In genomic region chr4:32800577-32801170, GRCm38 (mm10) we compare ENCODE assay signal across 8 mouse cellular contexts. TPM values are rescaled to one million over a fixed set of nuclear protein-coding genes. Genes with fewer than 3 reads are reported as not detected.
DNase-seq lines count a peak whose midpoint lies in the region; ATAC-seq and TF ChIP-seq lines count a peak whose summit lies in the region.

No protein-coding gene starts in this region.

- no peaks in the 10 kb centered on the region; the same call in 1 of the 2 replicates for H3K4me1 ChIP-seq in embryonic fibroblast, embryonic 13.5 days (ENCODE audit: control insufficient read depth, insufficient read depth, low read length)
- no peaks in the 10 kb centered on the region; the same call in 1 of the 2 replicates for H3K4me1 ChIP-seq in liver, embryonic 11.5 days (replicated peaks; ENCODE audit: control insufficient read depth, insufficient read depth, low read length)

- WGBS in liver, embryonic 11.5 days: 16% methylated on average over 9 of the region's 9 CpGs

- TF ChIP-seq POLR2A in embryonic fibroblast, embryonic 13.5 days (IDR thresholded peaks at IDR 0.05; ENCODE audit: low read depth, low read length): no peak

- ATAC-seq in liver, embryonic 11.5 days (replicated peaks; ENCODE audit: low FRiP score): no peak; the same call in 1 of the 2 replicates

- peak; percentile 58 for DNase-seq in embryo, embryonic 10.5 days (ENCODE audit: low spot score)
- DNase-seq in embryo, embryonic 9.5 days (ENCODE audit: extremely low spot score): no peak
- peak; percentile 33 for DNase-seq in 3T3-L1 (ENCODE audit: low read depth, low spot score)
- no peak for DNase-seq in liver, embryonic 11.5 days (ENCODE audit: low spot score)
- no peak for DNase-seq in urinary bladder, postnatal 25 days (ENCODE audit: low spot score)
- no peak for DNase-seq in spleen, postnatal 4 days (ENCODE audit: low spot score in 2 of 2)
- DNase-seq in kidney, adult 8-10 months: no peak

- no peaks in the 10 kb centered on the region for H3K9me3 ChIP-seq in liver, embryonic 11.5 days (ENCODE audit: control insufficient read depth, low read length)

- no peak for TF ChIP-seq CTCF in embryonic fibroblast, embryonic 13.5 days (IDR thresholded peaks at IDR 0.05; ENCODE audit: borderline replicate concordance, insufficient read depth, low read length)

- H3K36me3 ChIP-seq in liver, embryonic 11.5 days (ENCODE audit: control insufficient read depth, insufficient read depth, low read length): no peaks in the 10 kb centered on the region

- H3K9ac ChIP-seq in liver, embryonic 11.5 days (ENCODE audit: low read depth, low read length): peak overlapping the region; percentile 93

- peak overlapping the region; percentile 96 for H3K27ac ChIP-seq in embryonic fibroblast, embryonic 13.5 days (ENCODE audit: insufficient read depth, low read length)
- peak overlapping the region; percentile 99 for H3K27ac ChIP-seq in liver, embryonic 11.5 days (ENCODE audit: low read depth, low read length)

- no peaks in the 10 kb centered on the region for H3K27me3 ChIP-seq in liver, embryonic 11.5 days (replicated peaks; ENCODE audit: control insufficient read depth, insufficient read depth, low read length)

- peak overlapping the region; percentile 67 for H3K4me2 ChIP-seq in liver, embryonic 11.5 days

- peak overlapping the region; percentile 84 for H3K4me3 ChIP-seq in embryonic fibroblast, embryonic 13.5 days (ENCODE audit: insufficient read depth, low read length)
- peak overlapping the region; percentile 78 for H3K4me3 ChIP-seq in liver, embryonic 11.5 days (ENCODE audit: low read depth, low read length)

RNA-seq across cellular contexts. Expression of gene Lyrm2, which starts 0.6 kb away (rescaled TPM):
- polyA plus RNA-seq in embryonic fibroblast, embryonic 13.5 days (2011; ENCODE audit: insufficient read length, low read depth, missing spikeins): 57.2 and 59.7 TPM in 2 replicates
- 56.7 and 68.0 TPM in 2 replicates for polyA plus RNA-seq in liver, embryonic 11.5 days (2014; fragmentation: Nextera tagmentation; extraction: Ambion mirVana)

Comparison
In these comparisons a context has a peak if more than half of its experiments do, and no peak if none do; other contexts are left out.
1. DNase-seq: peak in embryo, embryonic 10.5 days (single experiment) and 3T3-L1 (single experiment); none in embryo, embryonic 9.5 days (single experiment), liver, embryonic 11.5 days (single experiment), urinary bladder, postnatal 25 days (single experiment), spleen, postnatal 4 days (0 of 2) and kidney, adult 8-10 months (0 of 2).